In the genomic region with DNA sequence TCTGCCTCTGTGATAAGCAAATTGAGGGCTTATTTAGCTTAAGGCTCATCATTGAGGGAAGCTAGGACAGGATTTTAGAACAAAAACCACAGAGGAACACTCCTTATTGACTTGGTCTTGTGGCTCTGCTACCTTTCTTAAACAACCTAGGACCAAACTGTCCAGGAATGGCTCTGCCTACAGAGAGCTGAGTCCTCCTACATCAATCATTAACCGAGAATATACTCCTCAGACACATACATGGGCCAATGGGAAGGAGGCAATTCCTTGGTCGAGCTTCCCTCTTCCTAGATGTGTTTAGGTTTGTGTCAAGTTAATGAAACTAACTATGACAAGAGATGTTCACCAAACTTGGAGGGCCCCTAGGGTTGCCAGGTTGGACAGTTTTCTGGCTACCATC, we compare ENCODE assay signal across 24 mouse cellular contexts.
"Had no signal": no experiment of that assay in that cellular context is flagged by ENCODE, and none has a peak within 500 bp of the region (broad histone marks: within the 10 kb centered on the region; RNA-seq: fewer than 3 reads in every experiment).

No protein-coding gene starts in this region.

- H3K9me3 ChIP-seq: heart, embryonic 13.5 days; heart, embryonic 15.5 days; hindbrain, embryonic 13.5 days; hindbrain, embryonic 15.5 days; limb, embryonic 10.5 days; limb, embryonic 12.5 days; liver, embryonic 13.5 days had no signal

- H3K9ac ChIP-seq: heart, embryonic 13.5 days; heart, embryonic 15.5 days; hindbrain, embryonic 13.5 days; hindbrain, embryonic 15.5 days; limb, embryonic 12.5 days; liver, embryonic 13.5 days had no signal

- H3K4me3 ChIP-seq: heart, adult 2 months; heart, embryonic 13.5 days; heart, embryonic 15.5 days; hindbrain, embryonic 13.5 days; hindbrain, embryonic 15.5 days; layer of hippocampus, adult 2 months; left cerebral cortex, adult 2 months; limb, embryonic 10.5 days; limb, embryonic 12.5 days; liver, embryonic 13.5 days had no signal

- ATAC-seq: hindbrain, postnatal 0 days had no signal

- DNase-seq: gastrocnemius, postnatal 14 days; gastrocnemius, postnatal 36 days; heart, adult 11 months; heart, adult 2 months; heart, postnatal 14 days; heart, postnatal 36 days; kidney, adult 18-20 months; kidney, adult 8-10 months; kidney, postnatal 10 days; kidney, postnatal 25 days; kidney, postnatal 4 days; liver; liver, embryonic 13.5 days had no signal

- H3K4me2 ChIP-seq: heart, embryonic 11.5 days; heart, embryonic 13.5 days; heart, embryonic 15.5 days; hindbrain, embryonic 13.5 days; hindbrain, embryonic 15.5 days; limb, embryonic 12.5 days; liver, embryonic 11.5 days; liver, embryonic 13.5 days had no signal

- H3K27me3 ChIP-seq: heart, embryonic 15.5 days; hindbrain, embryonic 13.5 days; hindbrain, embryonic 15.5 days; limb, embryonic 12.5 days; liver, embryonic 13.5 days had no signal

- H3K27ac ChIP-seq: heart, adult 2 months; heart, embryonic 13.5 days; heart, embryonic 15.5 days; hindbrain, embryonic 15.5 days; hindbrain, postnatal 0 days; layer of hippocampus, adult 2 months; left cerebral cortex, adult 2 months; limb, embryonic 10.5 days; limb, embryonic 12.5 days; liver, embryonic 13.5 days had no signal

- H3K4me1 ChIP-seq: liver, embryonic 13.5 days had no signal

- H3K36me3 ChIP-seq: heart, embryonic 13.5 days; heart, embryonic 15.5 days; hindbrain, embryonic 13.5 days; hindbrain, embryonic 15.5 days; limb, embryonic 10.5 days; limb, embryonic 12.5 days; liver, embryonic 13.5 days had no signal
